Mouse (Mus musculus) brain, adult 2 months (tissue): ENCODE results near the gene Calhm3.
"Not testable (repeated sequence)": the region's sequence is repeated elsewhere in the genome, so short reads cannot be mapped to it uniquely, and the experiment has no call there.

Experiments
- DNase-seq: peaks from one replicate; pipeline ENCODE4 v3.0.0; 2011; ENCODE audit warnings: low read depth, low spot score

Gene Calhm3

DNA sequence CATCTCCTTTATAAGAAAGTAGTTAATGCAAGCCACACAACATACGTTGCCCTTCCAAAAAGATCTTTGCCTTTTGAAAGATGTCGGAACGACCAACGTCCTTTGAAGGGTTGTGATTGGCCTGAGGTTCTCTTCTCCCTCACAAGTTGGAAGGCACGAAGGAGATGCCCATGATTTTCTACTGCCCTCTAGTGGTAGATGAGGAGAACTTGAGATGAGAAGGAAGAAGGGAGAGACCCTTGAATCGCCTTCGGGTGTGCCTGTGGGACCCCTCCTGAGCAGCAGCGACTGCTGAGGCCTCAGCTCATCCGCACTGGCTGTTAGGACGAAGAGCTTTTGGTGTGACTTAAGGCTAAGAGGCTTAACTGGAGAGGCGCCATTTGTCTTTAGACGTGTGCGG is 10.7 kb upstream of the Calhm3 start:
- DNase-seq: peak; percentile 79

DNA sequence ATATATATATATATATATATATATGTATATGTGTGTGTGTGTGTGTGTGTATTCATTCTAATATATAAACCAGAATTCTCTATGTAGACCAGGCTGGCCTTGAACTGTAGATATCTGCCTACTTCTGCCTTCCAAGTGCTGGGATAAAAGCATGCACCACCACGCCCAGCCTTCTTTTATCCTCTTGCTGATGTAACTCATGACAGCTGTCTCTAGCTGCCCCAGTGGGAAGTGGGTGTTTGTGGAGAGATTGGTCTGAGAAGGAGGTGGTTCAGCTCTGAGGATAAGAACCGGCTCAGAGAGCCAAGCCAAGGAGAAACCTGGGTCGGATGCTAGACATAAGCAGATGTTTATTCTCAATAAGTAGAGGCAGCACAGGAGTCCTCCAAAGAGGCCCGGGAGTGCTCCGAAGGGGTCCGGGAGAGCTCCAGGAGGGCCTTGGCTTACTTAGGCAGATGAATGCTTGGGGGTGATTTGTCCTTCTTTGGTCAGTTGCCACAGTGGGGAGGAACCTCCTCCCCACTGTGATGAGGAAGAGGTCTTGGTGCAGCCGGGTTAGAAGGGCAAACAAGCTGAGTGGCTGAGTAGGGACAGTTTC is 10.2 kb upstream of the Calhm3 start:
- peak; percentile 61 for DNase-seq

DNA sequence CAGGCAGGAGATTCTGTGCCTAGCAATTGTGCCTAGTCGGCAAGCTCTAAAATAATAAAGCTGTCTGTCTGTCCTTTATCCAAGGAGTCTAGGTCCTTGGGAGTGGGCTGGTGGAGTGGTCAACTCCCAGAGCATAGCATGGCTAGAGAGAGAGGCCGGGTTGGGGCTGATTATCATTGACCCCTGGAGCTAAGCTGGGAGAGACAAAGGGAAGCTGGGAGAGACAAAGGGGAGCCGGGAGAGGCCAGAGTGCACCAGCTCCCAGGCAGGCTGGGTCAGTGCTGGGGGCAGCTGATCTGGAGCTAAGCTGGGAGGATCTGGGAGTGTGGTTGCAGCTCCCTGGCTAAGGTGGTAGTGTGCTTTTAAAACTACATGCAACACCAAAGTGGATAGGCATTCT is 9.2 kb upstream of the Calhm3 start:
- DNase-seq: no peak

DNA sequence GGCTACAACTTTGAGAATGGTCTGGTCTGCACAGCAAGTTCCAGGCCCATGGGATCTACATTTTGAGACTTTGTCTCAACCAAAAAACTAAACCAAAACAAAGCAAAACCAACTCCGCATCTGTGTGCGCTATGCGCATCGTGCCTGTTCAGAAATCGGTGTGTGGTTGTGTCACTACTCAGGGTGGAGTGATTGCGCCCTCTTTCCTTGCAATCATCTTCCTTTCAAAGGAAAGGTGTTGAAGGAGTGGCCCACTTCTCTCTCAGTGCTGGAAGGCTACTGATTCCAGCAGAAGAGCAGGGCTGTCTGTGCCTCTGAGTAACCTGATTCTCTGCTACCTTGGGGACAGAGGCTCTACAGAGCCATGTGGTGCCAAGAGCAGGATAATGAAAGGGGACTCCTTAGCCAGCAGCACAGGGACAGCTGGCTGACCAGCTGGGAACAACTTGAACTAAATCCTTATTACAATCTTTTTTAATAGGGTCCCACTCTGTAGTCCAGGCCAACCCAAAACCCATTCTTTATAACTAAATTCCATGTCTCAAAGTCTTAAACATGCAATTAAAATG is 5.7 kb upstream of the Calhm3 start:
- DNase-seq: no peak

DNA sequence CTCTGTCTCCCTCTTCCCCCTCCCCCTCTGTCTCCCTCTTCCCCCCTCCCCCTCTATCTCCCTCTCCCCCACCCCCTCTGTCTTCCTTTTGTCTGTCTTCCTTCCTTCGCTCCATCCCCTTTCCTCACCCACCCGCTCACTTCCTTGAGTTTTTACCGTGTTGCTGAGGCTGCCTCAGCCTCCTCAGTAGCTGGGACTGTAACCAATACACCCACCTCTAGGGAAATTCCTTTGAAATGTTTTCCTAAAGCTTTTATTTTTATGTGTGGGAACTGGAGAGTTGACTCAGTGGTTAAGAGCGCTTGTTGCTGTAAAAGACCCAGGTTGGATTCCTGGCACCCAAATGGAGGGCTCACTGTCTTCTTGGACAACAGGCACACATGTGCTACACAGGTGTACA is 4.1 kb upstream of the Calhm3 start:
- DNase-seq: peak; percentile 58

DNA sequence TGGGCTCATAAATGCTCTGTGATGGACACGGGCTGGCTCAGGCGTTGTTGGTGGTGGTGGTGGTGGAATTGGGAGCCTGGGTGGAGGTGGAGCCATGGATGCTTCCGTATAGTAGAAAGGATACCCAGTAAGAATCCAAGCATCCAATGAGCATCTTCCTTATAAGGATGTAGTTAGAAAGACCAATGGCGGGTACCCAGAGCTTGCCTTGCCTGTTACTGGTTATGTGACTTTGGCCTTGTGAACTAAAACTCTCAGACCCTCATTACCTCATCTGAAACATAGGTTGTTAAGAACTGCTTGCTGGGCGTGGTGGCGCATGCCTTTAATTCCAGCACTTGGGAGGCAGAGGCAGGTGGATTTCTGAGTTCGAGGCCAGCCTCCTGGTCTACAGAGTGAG is 3.8 kb downstream of the Calhm3 start:
- no peak for DNase-seq

DNA sequence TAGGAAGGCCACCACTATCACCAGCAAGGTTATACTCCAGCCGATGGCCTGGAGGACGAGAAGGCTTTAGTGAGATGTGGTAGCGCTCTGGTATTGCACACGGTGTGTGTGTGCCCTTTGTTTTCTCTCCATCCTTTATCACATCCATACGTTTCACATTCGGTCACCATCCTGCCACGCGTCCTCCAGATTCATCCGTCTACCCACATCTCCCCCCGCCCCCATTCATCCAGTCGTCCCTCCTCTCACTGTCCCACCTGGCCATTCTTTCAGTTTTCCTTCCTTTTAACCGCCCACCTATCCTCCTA is 5.5 kb downstream of the Calhm3 start:
- DNase-seq: no peak

DNA sequence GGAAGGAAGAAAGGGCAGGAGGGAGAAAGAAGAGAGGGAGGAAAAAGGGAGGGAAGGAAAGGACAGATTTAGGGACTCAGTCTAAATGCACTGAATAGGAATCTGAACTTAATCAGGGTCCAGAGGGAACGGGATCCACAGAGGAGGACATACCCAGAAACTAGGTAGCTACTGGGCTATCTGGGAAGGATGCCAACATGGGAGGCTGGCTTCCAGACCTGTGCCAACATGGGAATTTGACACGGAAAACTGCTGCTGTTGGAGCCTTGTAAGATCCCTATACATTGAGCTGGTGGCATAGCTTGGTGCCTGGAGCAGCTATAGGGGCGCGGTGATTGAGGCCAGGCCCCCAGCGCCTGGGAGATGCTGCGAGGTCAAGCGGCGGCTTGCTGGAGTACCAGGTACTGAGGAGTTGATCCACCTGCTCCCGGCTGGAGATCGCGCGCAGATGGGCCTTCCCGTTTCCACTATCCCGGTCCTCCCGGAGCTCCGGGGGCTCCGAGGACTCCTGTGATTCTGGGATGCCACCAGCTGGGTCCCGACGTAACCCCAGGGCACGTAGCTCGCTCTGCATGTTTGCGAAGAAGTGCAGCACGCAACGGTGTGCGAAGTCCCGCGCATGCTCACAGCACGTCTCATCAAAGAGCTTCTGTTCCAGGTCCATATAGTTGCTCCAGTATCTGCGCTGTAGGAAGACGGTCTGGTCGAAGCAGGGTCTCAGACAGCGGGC is 6.1 kb downstream of the Calhm3 start:
- peak; percentile 82 for DNase-seq

DNA sequence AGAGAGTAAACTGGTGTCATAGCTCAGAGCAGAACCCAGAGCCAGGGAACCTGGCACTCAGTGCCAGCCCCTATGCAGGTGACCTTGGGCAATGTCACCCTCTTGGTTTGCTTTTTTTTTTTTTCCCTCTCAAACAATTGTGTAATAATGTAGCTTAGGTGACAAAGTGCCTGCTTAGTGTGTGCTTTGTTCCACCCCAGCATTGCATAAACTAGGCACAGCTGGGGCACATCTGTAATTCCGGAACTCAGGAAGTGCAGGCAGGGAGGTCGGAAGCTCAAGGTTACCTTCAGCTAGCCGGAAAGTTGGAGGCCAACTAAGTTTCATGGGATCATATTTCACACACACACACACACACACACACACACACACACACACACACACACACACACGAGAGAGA is 7.7 kb downstream of the Calhm3 start:
- DNase-seq: no peak

DNA sequence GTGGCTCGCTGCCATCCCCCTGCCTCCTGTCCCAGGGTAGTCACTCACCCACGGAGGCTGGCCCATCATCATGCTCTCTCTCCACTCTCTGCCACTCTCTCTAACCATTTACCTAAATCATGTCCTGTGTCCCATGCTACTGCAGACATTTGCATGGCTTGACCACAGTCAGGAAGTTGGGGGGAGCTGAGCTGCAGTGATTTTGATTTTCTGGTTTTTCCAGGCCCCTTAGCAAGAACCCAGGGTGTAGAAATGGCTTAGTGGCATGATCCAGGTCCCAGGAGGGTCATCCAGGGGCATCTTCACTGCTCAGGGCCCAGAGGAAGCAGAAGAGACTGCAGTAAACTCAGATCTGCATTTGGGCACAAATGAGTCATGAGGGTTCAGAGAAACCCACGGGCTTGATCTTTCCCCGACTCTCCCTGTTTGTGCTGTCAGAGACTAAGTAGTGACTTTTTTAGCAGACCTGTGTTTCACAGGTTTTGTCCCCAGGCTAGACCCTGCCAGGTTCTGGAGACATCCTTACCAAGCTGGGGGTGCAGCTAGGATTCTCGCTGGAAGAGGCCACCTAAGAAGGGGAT is 9.2 kb downstream of the Calhm3 start:
- DNase-seq: no peak

DNA sequence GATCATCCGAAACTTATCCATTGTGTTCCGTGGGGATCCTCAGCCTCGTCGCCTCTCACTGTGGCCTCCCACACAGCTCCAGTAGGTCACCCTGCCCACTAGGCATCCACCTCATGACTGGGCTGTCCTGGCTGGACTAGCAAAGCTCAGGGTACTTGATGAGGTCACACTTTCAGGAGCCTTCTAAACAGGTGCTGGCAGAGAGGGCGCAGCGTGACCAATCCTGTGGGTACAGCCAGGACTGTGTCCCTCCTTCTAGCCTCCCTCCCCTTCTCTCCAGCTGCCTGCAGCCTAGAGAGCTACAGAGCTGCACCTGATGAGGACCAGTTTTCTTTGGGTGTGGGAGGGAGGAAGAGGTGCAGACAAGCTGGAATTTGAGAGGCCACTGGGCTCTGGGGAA is 13.4 kb downstream of the Calhm3 start, which contains the start of gene Calhm1:
Gene Calhm1, minus strand, starts transcription at position 101 of the 400 bp plus-strand sequence.
- no peak for DNase-seq

DNA sequence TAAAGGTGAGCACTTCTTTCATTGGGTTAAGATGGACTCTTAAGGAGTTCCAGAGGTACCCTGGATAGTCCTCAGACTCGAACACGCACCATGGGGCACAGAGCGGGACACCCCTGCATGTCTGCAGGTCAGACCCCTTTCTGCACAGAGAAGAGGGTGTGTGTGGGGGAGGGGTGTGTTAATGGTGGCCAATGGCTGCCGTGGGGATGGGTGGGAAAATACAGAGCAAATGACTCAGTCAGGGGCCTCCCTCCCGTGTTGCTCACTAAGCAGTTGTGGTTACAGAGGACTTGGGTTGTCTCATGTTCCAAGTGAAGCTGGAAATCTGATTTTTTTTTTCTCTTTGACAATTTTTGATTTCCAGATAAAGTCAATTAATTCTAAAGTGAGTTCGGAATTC is 15.1 kb downstream of the Calhm3 start:
- DNase-seq: no peak

DNA sequence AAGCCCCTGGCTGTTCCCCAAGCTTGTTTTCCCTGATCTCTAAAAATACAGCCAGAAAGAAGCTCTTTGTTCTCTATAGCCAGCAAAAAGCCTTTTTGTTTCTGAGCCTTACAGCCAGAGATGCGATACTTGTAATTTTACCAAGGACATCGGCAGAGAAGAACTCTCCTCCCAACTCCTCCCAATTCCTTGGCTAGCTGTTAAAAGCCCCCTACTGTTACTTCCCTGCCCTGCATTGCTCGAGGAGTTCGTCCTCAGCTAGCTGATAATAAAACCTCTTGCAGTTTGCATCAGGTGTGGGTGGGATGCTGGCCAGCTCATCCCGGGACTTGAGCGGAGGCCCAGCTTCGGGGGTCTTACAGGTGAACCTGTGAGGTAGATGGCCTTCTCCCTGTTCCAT is 18.0 kb downstream of the Calhm3 start:
- DNase-seq: not testable (repeated sequence)

DNA sequence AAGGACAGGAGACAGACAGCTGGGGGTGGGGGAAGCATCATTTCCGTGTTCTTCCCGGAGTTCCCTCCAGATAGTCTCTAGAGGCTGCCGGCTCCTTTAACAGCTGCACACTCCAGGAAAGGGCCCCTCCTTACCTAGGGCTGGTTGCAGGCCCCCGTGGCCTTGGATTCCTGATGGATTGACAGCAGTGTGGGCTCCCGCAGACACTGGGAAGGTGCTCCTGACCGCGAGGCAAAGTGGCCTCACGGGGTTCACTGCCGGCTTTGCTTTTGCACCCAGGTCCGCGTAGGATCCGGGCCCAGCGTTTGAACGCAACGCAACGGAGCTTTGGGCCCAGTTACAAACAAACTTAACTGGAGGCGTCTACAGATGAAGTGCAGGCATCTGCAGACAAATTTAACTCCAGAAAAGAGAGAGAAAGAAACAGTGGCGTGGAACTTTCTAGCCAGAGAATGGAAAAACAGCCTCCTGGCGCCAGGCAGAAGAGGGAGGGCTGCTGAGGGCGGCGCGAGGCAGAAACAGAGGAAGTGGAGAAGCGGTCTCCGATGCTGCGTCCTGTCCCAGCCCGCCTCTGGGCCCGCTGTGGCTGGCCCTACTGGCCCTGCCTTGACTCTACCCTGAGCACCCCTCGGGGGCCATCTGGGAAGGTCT is 19.7 kb downstream of the Calhm3 start, which contains the start of gene Calhm2:
Gene Calhm2, minus strand, starts transcription at position 524 of the 651 bp plus-strand sequence.
- peak; percentile 80 for DNase-seq

DNA sequence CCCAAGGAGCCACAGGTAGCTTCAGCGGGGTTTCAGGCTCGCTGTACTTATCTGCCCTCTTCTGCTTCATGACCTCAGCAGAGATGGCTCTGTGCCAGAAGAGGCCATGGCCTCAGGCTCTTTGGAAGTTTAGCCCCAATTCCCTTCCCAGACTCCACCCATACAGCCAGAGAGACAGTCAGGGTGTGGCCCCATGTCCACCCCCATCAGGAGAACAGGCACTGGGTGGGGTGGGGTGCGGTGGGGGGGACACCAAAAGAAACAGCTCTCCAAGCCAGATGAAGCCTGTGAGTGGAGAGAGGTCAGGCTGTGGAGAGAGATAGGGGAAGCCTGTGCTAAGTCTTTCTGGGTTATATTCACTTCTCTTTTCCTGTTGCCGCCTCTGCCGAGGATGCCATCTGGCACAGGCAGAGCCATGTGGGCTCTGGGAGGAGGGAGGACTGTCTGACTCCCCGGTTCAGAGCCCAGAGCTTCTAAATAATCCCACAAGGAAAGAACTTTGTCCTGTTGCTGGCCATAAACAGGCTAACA is 20.4 kb downstream of the Calhm3 start:
- DNase-seq: peak; percentile 87

DNA sequence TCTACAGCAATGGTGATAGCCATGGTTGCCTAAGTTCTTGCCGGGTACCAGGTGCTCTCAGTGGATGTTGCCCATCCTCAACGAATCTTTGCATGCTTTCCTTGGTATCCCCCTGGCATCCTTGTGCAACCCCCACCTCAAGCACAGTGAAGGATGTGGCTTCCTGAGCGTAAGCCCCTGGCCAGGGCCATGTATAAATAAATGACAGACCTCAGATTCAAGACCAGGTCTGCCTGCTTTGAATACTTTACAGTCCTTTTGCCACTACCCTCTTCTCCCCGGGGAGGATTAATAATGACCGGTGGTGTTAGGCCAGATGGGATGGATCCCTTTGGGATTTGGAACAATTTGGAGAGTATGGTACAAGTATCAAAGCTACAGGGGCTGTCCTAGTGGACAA is 21.4 kb downstream of the Calhm3 start:
- no peak for DNase-seq

DNA sequence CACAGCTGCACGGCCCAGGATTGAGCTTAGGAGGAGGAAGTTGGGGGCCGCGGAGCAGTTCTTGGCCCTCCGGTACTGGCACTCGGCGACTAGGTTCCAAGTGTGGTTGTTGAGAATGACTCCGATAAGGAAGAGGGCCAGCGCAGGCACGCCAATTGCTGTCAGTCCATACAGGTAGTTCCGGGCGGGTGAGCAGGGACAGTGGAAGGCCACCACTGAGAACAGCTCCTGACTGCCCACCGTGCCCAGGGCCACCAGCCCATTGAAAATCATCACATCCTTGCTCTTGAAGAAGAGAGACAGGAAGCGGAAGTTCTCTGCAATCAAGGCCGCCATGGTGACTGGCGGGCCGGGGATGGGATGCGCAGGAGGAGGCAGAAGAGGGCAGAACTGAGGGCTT is 22.0 kb downstream of the Calhm3 start:
- no peak for DNase-seq

DNA sequence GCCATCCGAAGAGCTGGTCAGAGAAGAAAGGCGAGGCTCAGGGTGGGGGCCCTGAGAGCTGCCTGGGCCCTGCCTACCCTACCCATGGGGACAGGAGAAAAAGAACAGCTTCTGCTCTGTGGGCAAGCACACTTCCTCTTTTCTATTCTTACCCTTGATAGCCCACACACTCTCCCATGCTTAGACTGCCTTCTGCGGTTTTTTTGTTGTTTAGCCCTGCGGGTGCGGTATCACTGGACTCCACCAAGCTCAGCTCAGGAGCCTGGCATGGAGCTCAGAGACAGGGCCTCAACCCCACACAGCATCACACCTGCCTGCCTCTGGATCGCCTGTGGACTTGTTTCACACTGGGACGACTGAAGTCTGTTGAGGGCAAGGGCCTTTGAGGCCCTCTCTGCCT is 24.4 kb downstream of the Calhm3 start:
- peak; percentile 60 for DNase-seq

DNA sequence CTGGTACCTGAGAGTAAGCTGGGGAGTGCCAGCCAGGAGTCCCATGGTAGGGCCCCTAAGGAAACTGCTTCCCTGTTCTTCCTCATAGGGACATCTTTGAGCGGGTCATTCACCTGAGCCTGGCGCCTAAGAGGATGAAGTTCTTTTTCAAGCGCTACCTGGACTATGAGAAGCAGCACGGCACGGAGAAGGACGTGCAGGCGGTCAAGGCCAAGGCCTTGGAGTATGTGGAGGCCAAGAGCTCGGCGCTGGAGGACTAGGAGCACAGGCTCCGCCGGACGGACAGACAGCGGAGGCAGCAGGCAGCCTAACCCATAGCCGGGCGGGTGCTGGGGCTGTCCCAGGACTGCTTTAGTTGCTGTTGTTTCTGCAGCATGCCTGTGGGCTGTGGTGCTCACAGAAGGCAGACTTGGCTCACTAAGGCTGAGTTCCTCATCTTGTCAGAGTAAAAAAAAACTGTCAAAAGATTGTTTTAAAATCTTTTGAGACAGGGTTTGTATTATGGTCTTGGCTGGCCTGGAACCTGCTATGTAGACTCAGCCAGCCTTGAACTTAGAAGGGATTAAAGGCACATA is 26.9 kb downstream of the Calhm3 start:
- no peak for DNase-seq

DNA sequence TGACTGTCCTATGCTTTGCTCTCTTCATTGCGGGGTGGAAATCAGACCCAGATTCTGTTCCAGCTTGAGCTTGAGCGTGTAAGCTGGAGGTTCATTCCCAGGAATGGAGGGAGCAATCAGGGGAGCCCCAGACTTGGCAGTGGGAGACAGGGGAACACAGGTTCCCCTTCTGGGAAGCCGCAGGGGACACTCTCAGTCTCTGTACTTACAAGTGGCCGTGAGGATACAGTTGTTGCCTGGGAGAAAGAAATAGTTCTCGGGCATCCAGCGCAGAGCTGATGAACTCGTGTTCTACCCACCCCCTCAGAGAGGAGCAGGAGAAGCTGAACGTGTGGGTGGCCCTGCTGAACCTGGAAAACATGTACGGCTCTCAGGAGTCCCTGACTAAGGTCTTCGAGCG is 28.7 kb downstream of the Calhm3 start:
- peak; percentile 40 for DNase-seq

DNA sequence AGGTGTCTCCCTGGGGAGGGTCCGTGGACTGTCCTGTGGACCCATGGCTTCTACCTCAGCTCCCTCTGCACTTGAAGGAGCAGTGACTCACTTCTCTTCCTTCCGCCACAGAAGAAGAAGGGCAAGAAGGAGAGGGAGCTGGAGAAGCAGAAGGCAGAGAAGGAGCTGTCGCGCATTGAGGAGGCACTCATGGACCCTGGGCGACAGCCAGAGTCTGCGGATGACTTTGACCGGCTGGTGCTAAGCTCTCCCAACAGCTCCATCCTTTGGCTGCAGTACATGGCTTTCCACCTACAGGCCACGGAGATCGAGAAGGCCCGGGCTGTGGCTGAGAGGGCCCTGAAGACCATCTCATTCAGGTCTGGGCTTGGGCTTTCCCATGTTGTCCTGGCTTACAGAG is 29.4 kb downstream of the Calhm3 start:
- DNase-seq: peak; percentile 36

DNA sequence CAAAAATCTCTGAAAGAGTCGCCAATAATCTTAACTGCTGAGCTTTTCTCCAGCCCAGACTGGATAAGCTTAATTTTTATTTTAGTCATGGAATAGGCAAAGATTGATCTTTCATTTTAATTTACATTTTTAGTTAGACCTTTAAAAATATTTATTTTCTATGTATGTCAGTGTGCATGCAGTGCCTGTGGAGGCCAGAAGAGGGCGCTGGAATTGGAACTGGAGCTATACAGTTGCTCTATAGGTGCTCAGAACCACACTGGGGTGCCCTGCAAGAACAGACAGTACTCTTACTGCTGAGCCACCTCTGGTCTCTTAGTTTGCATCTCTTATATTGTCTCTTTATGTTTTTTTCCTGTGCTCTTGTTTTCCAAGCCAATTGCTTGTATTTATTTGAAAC is 34.8 kb downstream of the Calhm3 start:
- peak; percentile 54 for DNase-seq
